Mouse (Mus musculus): ENCODE measurements at regions not wholly inside any gene's neighbourhood (a gene's known extent, or its start where the extent isn't known, plus 50 kb on each side); places are given as distances from the start of the nearest gene placed in this dataset.

DNA sequence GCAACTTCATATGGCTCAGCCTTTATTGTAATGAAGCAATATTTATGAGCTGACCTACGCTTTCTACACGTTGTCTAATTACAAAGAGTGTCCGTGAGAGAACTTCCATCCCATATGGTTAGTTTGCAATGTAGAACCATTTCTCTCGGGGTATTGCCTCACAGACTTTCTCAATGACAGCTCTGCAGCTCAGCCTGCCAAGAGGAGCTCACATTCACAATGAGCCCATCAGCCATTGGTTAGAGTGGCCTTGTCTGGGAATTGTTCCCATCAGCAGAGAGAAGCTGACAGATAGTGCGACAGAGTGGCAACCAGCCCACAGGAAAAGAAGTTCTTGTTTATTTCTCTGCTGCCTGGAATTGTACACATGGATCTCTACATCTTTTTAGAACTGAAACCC, 409.7 kb downstream of the Zfp704 start:
- DNase-seq (ENCODE audit: low spot score), result peak; percentile 63

DNA sequence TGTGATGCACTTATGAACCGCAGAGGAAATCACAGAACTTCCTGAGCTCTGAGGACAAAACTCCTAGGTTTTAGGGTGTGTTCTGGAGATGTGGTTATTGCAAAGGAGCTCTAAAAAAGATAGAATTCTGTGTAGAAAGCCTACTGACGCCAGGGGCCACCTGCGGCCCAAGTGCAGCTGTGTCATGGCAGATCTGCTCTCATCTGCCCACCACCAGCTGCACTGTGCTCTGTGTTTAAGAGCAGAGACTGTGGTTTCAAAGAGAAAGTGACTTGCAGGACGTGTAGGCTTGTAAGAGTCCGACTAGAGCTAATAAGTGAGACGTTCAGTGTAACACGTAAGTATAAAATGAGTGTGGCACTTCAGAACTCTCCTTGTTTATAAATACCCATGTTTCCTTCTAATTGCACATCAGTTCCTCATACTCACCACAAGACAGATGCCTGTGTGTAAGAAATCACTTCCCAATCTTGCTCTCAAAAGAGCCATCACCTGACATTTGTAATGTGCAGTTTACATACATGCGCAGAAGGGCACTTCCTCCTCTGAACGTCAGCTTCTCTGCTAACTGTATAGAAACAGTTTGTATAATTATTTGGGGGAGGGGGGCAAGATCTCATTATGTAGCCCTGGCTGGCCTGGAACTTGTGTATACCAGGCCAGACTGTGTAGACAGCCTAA, 411.1 kb downstream of the Zfp704 start:
- DNase-seq (ENCODE audit: low spot score), result no peak

DNA sequence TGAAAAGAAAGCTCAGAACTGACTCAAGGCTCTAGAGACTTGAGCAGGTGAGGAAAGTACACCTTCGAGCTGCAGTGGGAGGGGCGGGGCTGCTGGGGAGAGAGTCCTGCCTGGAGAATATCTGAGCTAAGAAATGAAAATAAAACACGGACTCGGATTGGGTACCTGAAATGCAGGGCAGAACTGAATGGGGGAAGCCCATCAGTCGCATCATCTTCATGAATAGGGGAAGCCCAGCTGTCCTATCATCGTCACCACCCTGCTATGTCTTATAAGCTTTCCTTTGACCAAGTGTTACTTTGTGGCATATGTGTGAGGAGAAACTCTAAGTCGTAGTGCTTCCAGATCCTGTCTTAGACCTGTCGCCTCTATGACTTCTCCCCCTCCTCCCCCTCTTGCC, 414.1 kb downstream of the Zfp704 start:
- no peak for DNase-seq (ENCODE audit: low spot score)

GRCm38 (mm10) chr3:9189366-9190287, 420.3 kb downstream of the Zfp704 start:
- DNase-seq (ENCODE audit: low spot score), result no peak

DNA sequence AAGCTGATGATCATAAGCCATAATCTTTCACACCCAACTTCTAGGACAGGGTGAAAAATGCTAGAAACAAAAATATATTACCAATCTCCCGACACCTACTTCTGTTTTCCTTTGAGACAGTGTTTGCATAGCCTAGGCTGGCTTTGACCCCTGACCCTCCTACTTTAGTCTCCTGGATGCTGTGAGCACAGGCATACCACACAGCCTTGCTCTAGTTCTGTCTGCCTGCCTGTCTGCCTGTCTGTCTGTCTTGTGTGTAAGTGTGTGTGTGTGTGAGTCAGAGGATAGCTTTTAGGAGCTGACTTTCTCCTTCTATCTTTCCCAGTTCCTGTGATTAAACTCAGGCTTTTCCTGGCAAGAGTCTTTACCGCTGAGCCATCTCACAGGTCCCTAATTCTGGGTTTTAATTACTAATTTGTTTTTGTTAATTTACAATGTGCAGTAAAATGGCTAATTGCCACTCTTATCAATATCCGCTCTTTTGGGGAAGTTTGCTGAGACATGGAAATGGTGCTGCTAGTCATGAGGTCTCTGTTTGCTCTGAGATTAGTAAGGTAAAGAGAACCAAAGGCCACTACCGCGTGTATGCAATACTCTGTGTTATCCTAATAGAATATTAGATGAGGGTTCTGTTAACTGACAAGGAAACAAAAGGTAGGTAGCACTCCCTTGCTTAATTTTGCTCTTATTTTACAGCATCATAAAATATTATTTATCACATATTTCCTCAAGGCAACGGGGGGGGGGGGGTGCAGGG, 423.3 kb downstream of the Zfp704 start:
- no peak for DNase-seq (ENCODE audit: low spot score)

- no peak for DNase-seq (ENCODE audit: low spot score)
Measured at GRCm38 (mm10) chr3:9181576-9181975, 428.3 kb downstream of the Zfp704 start.

DNA sequence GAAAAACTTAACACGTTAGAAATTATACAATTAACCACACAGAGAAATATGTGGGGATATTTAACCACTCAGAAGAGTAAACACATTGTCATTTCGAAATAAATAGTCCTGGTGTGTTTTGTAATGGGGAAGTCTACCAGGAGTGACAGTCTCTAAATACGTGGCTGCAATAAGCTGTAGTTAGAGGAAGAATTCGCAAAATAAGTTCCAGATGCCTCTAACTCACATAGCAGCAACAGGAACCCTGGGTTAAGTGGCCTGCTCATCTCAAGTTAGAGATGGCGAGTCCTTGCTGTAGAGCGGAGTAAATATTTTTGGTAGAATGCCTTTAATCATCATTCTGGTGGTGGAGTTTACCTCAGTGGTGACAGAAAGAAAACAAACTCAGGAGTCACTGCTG, 430.2 kb downstream of the Zfp704 start:
- no peak for DNase-seq (ENCODE audit: low spot score)

DNA sequence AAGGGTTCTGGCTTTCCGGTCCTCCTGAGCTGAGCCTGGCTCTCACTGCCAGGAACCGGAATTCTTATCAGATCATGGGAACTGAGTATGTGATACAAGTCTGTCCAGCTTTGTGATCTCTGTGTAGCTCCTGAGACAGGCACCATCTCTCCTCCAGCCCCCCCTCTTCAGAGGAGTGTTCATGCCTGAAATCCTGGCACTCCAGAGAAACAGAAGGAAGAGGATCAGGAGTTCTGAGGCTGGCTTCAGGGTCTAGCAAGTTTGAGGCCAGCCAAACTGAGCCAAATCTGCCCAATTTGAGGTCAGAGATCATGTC, 435.4 kb downstream of the Zfp704 start:
- DNase-seq (ENCODE audit: low spot score), result no peak

DNA sequence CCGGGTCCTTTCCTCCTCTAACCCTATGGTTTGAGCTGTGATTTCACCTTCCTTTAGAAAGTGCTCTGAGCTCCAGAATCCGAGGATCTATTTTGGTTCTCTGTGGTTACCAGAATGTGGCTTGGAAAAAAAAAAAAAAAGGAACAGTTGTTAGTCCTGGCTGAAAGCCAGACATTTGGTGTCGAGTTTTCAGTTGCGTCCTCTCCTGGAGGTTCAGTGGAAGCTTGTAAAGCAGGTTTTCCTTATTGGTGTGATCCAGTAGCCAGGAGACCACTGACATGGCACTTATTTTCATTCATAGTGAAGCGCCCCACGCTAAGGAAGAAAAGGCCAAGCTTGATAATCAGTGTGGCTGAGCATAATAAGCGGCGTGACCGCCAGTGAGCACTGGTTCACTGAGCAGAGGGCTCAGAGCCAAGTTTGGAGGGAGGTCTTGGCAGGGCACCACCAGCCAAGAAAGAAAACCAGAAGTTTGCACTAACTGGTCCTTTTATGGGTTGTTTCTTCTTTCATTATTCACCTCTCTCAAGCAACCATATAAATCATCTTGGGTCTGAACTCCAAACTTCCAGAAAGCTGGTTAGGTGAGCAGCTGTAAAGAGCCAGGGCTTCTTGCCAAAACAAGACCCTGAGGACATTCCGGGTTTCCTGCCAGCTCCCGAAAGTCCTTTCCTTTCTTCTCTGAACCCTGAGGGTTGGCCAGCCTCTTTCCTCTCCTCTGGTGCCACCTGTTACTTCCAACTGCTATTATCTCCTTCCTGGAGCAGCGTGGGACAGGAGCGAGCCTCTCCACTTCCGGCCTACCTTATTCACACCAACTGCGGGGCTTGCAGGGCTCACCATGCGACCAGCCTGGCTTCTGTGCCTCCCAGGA, 436.0 kb downstream of the Zfp704 start:
- DNase-seq (ENCODE audit: low spot score), result peak; percentile 73

DNA sequence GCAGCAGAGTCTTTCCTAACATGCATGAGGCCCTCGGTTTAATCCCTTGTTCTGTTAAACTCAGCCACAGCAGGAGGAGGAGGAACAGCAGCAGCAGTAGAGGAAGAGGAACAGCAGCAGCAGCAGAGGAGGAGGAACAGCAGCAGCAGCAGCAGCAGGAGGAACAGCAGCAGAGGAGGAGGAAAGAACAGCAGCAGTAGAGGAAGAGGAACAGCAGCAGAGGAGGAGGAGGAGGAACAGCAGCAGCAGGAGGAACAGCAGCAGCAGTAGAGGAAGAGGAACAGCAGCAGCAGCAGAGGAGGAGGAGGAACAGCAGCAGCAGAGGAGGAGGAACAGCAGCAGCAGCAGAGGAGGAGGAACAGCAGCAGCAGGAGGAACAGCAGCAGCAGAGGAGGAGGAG, 437.9 kb downstream of the Zfp704 start:
- no peak for DNase-seq (ENCODE audit: low spot score)

- DNase-seq (ENCODE audit: low spot score), result no peak
Measured at GRCm38 (mm10) chr3:9168955-9169354, 440.9 kb downstream of the Zfp704 start.

DNA sequence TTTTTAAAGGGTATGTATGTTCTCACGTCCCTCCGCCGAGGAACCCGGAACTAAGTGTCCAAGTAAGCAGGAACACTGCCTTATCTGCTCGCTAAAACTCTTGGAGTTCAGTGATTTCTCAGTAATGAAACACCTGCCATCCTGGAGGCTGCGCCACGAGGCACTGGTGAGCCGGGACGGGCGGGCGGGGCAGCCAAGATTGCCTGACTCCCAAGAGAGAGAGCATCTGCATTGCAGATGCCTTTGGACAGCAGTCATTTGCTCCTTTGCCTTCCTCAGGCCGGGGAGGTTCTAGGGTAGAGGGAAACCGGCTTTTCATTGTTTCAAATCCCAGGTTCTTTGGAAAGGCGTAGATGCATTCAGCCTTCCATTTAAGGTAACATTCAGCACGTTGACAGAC, 450.8 kb downstream of the Zfp704 start:
- DNase-seq (ENCODE audit: low spot score), result no peak

DNA sequence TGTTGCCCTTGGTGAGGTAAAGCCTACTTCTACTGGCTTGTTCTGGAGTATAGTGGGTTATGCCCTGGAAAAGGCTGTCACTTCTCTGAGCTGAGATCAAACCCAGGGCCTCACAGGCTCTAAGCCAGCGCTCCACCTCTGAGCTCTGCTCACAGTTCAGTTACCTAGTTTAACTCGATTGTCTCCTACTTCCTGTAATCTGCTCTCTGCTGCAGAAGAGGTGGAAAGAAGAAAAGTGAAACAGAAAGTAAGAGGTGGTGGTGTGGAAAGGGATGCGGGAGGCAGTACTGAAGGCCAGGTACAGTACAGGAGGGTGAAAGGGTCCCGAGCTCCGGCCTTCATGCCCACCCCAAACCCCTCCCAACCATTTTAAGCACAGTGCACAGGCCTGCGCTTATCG, 455.7 kb downstream of the Zfp704 start:
- DNase-seq (ENCODE audit: low spot score), result no peak

DNA sequence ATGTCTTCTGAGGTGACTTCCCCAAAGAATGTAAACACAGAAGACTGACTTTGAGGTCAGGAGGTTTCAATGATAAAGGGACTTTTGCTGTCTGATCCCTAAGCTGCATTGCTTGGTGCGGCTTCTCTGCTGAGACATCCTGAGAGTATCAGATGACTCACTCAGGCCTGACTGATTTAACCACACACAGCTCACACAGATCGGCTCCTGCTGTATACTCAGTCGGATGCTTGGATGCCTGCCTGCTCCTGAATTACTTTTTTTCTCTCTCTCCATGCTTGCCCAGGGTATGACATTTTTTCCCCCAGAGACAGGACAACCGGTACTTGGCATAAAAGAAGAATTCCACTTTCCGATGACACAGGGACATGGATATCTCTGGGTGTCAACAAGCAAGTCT, 456.2 kb downstream of the Zfp704 start:
- DNase-seq (ENCODE audit: low spot score), result no peak

DNA sequence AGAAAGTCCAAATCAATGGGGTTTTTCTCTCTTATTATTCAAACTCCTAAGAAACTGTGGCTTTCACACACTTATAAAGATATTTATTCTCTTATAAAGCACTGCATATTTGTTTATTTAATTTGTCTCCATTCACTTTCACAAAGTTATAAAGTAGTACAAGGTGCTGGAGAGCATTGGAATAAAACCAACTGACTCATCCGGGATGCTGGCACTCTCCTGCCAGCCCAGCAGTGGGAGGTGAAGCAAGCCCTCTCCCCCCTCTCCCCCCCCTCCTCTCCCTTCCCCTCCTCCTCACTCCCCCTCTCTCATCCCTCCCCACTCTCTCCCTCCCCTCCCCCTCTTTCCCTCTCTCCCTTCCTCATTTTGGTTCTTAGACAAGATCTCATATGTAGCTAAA, 457.6 kb downstream of the Zfp704 start:
- no peak for DNase-seq (ENCODE audit: low spot score)

- no peak for DNase-seq (ENCODE audit: low spot score)
Measured at GRCm38 (mm10) chr3:9151590-9151989, 458.3 kb downstream of the Zfp704 start.

DNA sequence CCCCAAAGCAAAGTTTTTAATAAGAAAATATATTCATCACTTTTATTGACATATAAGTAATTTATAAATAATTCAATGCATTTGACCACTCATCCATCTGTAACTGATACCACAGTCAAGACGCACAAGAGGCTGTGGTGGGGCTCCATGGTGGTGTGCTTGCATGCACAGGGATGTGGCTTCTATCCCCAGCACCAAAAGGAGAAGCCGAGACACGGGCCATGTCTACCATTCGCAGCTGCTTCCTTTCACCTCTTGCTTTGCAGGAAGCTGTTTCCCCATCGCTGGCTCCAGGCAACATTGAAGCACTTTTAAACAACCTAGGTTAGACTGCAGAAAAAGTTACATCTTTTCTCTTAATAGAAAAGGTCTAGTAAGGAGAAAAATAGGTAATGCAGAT, 461.3 kb downstream of the Zfp704 start:
- no peak for DNase-seq (ENCODE audit: low spot score)

DNA sequence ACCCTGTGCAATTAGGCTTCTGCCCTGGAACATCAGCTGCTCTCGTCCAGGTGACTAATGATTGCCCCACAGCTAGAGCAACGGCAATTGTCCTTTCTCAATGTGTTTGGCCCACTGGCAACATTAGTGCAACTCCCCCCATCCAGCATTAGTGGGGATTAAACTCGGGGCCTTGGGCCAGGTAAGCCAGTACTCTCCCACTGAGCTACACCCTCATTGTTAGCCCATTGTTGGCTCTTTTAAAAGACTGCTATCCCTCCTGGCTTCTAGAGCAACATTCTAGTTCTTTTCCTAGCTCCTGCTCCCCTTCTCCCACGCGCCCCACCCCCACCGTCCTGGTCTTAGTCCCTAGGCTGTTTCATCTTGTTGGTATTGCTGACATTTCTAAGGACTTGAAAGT, 463.4 kb downstream of the Zfp704 start:
- no peak for DNase-seq (ENCODE audit: low spot score)

DNA sequence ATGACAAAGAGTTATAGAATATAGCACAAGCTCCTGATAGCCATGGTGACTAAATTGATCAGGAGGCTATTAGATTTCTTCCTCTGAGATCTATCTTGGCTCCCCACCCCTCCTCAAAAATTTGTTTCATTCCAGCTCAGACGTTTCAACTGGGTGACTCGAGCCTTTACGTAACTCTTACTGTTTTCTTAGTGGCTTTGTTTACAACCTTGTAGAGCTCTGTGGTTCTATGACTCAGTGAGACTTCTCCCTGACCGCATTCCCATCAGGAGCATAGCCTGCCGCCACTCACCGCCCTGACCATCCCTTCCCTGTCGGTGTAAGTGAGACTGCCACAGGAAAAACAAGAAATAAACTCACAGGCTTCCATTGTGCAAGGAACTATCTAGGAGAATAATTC, 464.3 kb downstream of the Zfp704 start:
- DNase-seq (ENCODE audit: low spot score), result no peak

GRCm38 (mm10) chr3:9141836-9142235, 468.0 kb downstream of the Zfp704 start:
- no peak for DNase-seq (ENCODE audit: low spot score)

DNA sequence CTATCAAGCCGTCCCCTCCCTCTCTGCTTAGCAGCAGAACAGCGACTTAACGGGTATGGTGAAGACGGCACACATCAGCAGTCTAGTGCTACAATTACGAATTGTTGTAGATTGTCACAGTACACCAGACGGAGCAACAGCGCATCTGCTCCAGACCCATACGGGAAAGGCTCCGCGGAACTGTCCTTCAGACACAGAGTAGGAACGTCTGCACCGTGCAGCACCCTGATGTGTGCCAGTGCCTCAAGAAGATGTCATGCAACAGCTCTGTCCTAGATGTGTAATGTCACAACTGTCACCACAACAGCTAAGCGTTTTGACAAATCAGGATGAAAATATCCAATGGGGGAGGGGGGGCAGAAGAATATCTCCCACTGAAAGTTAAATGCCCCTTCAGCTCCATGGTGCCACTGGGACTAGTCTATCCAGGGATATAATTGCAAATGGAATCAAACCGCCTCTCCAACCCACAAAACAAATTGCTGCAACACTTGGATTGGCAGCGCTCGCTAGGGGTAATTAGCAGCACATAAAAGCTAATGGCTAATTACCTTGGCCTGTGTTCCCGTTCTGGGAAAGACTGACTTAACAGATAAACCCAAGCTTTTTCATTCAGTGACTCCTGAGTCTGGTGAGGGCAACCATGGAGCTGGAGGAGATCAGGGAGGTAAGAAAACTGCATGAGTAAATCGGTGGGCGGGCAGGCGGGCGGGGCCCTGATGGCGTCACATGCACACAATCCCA, 472.6 kb downstream of the Zfp704 start:
- no peak for DNase-seq (ENCODE audit: low spot score)
